Mouse (Mus musculus) forebrain, embryonic 14.5 days (tissue): Measurements from ENCODE around the gene Axdnd1. TPM values are rescaled to one million over a fixed set of nuclear protein-coding genes. Genes with fewer than 3 reads are reported as not detected.

Experiments used
- ATAC-seq: fragments of 200-750 bp; cut with Nextera tagmentation; 2 replicates; pipeline ENCODE4 v1.8.0; 2017; ENCODE audit warnings: mild to moderate bottlenecking, moderate library complexity
- DNase-seq: peaks from one replicate; pipeline ENCODE4 v3.0.0-alpha.2; 2015; ENCODE audit warnings: low spot score
- H3K27ac ChIP-seq: fragments of 300-500 bp; sonication (generic); 2 replicates; pipeline ENCODE4 v1.5.1; 2014; ENCODE audit warnings: low read depth, mild to moderate bottlenecking, control low read depth, low read length, moderate library complexity
- H3K27me3 ChIP-seq: fragments of 300-500 bp; sonication (generic); replicated peaks from 2 replicates; pipeline ENCODE4 v1.6.1; 2014; ENCODE audit warnings: low read length, control low read depth, mixed read lengths; ENCODE audit not compliant: control insufficient read depth, insufficient read depth
- H3K36me3 ChIP-seq: fragments of 300-500 bp; sonication (generic); 2 replicates; pipeline ENCODE4 v1.6.1; 2014; ENCODE audit warnings: low read length, control low read depth; ENCODE audit not compliant: control insufficient read depth, insufficient read depth
- H3K4me1 ChIP-seq: fragments of 300-500 bp; sonication (generic); 2 replicates; pipeline ENCODE4 v1.6.1; 2014; ENCODE audit warnings: antibody characterized with exemption, low read length, control low read depth; ENCODE audit not compliant: control insufficient read depth, insufficient read depth
- H3K4me2 ChIP-seq: fragments of 300-500 bp; sonication (generic); 2 replicates; pipeline ENCODE4 v1.6.1; 2014; ENCODE audit warnings: mild to moderate bottlenecking, control low read depth, low read length
- H3K4me3 ChIP-seq: fragments of 300-500 bp; sonication (generic); 2 replicates; pipeline ENCODE4 v1.5.1; 2014; ENCODE audit warnings: low read depth, low read length, control low read depth
- H3K9ac ChIP-seq: fragments of 300-500 bp; sonication (generic); 2 replicates; pipeline ENCODE4 v1.6.1; 2014; ENCODE audit warnings: mild to moderate bottlenecking, low read length, control low read depth, moderate library complexity
- H3K9me3 ChIP-seq: fragments of 300-500 bp; sonication (generic); replicated peaks from 2 replicates; pipeline ENCODE4 v1.6.1; 2016; ENCODE audit warnings: low read length, control low read depth, mixed read lengths; ENCODE audit not compliant: control insufficient read depth
- WGBS: fragments of 180-500 bp; shearing (Covaris S2); extraction: QIAGEN DNeasy Blood & Tissue Kit; methylation state at CpG from one replicate; pipeline ENCODE4 v1.1.7; 2014; 5-methylcytosine and 5-hydroxymethylcytosine counted together
- polyA plus RNA-seq: library from polyadenylated mRNA; unstranded; fragments of >200 nt; fragmentation: Nextera tagmentation; extraction: Ambion mirVana; gene quantifications from 2 replicates; pipeline ENCODE4 v1.2.1, GENCODE M21; 2014

The Axdnd1 gene
- polyA plus RNA-seq, 1 experiment from 2014 or later = 0.13 TPM

DNA sequence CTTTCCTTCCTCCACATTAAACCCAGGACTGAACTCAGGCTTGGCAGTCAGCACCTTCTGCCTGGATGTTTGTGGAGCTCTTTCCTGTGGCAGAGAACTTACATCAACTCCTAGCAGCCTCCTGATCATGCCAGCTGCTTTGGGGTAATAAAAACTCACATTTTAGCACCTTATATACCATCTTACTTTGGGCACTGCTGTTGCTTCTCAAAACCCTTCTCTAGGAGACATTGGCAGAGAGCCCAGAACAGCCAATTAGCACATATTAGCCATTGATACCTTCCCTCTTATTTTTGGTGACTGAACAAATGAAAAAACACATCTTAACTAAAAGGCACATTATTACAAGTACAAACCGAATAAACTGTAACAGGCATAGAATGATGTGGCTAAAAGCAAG is 24.1 kb upstream of the Axdnd1 start:
- ATAC-seq (peak; percentile 63; the same call in 1 of the 2 replicates), DNase-seq (peak; percentile 79)
- H3K4me1 ChIP-seq = peaks cover 2% of the 10 kb centered on the region; the same call in 1 of the 2 replicates
- H3K27ac ChIP-seq = no peak overlapping the region
- no peaks in the 10 kb centered on the region for H3K27me3 ChIP-seq
- H3K4me2 ChIP-seq = no peak overlapping the region
- 10% methylated on average over 1 of the region's 1 CpGs for WGBS
- 0 out of 2 replicates have a peak, but pooled peaks cover 4% of the 10 kb centered on the region for H3K36me3 ChIP-seq
- no peaks in the 10 kb centered on the region for H3K9me3 ChIP-seq
- H3K9ac ChIP-seq = no peak overlapping the region
- no peak overlapping the region for H3K4me3 ChIP-seq

DNA sequence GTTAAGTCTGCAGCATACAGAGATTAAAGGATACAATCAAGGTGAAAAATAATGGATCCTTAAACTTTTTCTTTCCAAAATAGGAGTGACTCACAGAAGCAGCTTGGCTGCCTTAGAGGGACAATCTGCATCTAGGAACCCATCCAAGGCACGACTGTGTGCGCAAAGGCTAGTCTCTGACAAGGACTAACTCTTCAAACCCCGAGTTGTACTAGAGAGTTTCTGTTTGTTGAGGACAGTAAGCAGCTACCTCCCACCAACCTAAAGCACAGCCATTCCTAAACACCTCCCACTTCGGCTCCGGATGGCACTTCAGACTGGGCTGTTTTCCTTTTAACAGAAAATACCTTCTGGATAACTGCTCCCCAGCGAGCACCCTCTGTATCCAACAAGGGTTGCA is 21.8 kb upstream of the Axdnd1 start:
- Histone ChIP-seq H3K9ac (no peak overlapping the region), H3K27me3 (no peaks in the 10 kb centered on the region)
- 83% methylated on average over 6 of the region's 6 CpGs for WGBS

GRCm38 (mm10) chr1:156442266-156442665 is 21.3 kb upstream of the Axdnd1 start:
- DNase-seq (no peak), ATAC-seq (no peak)
- 91% methylated on average over 12 of the region's 12 CpGs for WGBS
- Histone ChIP-seq H3K4me2 (no peak overlapping the region), H3K9ac (no peak overlapping the region), H3K9me3 (no peaks in the 10 kb centered on the region), H3K4me3 (no peak overlapping the region), H3K4me1 (peaks cover 2% of the 10 kb centered on the region; the same call in 1 of the 2 replicates), H3K36me3 (peaks cover 18% of the 10 kb centered on the region; the same call in 1 of the 2 replicates), H3K27me3 (no peaks in the 10 kb centered on the region), H3K27ac (no peak overlapping the region)

More for the DNA sequence above, 21.8 kb upstream of the Axdnd1 start:
- Histone ChIP-seq H3K4me1 (peaks cover 2% of the 10 kb centered on the region; the same call in 1 of the 2 replicates), H3K36me3 (peaks cover 17% of the 10 kb centered on the region; the same call in 1 of the 2 replicates), H3K27ac (no peak overlapping the region), H3K4me3 (no peak overlapping the region), H3K4me2 (no peak overlapping the region), H3K9me3 (no peaks in the 10 kb centered on the region)
- DNase-seq (no peak), ATAC-seq (no peak)

DNA sequence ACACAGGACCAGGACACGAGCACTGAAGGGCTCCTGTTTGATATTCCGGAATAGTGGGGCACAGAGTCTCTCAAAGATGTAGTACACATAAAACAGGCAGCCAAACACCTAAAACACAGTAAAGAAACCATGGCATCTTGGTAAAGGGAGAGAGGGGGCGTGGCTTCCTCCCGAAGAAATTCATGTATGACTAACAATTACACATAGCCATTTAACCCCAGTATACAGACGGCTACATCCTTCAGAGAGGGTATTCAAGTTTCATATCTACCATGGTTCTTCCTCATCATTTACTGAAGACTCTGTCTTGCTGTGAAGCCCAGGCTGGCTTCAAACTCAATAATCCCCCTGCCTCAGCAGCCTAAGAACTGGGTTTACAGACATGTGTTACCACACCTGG is 16.8 kb upstream of the Axdnd1 start:
- no peak for ATAC-seq

GRCm38 (mm10) chr1:156437016-156437708 is 16.2 kb upstream of the Axdnd1 start:
- Histone ChIP-seq H3K9ac (no peak overlapping the region), H3K9me3 (no peaks in the 10 kb centered on the region), H3K4me2 (no peak overlapping the region), H3K27me3 (no peaks in the 10 kb centered on the region), H3K4me1 (no peaks in the 10 kb centered on the region), H3K4me3 (no peak overlapping the region), H3K27ac (no peak overlapping the region), H3K36me3 (peaks cover 35% of the 10 kb centered on the region; the same call in 1 of the 2 replicates)
- ATAC-seq = no peak
- no peak for DNase-seq
- WGBS = 96% methylated on average over 8 of the region's 8 CpGs

More for the DNA sequence above, 16.8 kb upstream of the Axdnd1 start:
- Histone ChIP-seq H3K27ac (no peak overlapping the region), H3K9me3 (no peaks in the 10 kb centered on the region), H3K4me3 (no peak overlapping the region), H3K27me3 (no peaks in the 10 kb centered on the region), H3K4me2 (no peak overlapping the region), H3K4me1 (no peaks in the 10 kb centered on the region), H3K36me3 (peaks cover 29% of the 10 kb centered on the region; the same call in 1 of the 2 replicates), H3K9ac (no peak overlapping the region)
- no peak for DNase-seq
- 94% methylated on average over 5 of the region's 5 CpGs for WGBS

GRCm38 (mm10) chr1:156433497-156433896 is 12.5 kb upstream of the Axdnd1 start:
- no peak for DNase-seq
- Histone ChIP-seq H3K36me3 (peaks cover 36% of the 10 kb centered on the region), H3K9ac (no peak overlapping the region), H3K27me3 (no peaks in the 10 kb centered on the region), H3K4me2 (no peak overlapping the region), H3K27ac (no peak overlapping the region), H3K9me3 (no peaks in the 10 kb centered on the region), H3K4me3 (no peak overlapping the region), H3K4me1 (no peaks in the 10 kb centered on the region)
- WGBS = 92% methylated on average over 3 of the region's 3 CpGs
- ATAC-seq = no peak

GRCm38 (mm10) chr1:156432498-156432897 is 11.5 kb upstream of the Axdnd1 start:
- no peaks in the 10 kb centered on the region for H3K27me3 ChIP-seq
- no peak overlapping the region for H3K4me3 ChIP-seq
- H3K9ac ChIP-seq = no peak overlapping the region
- no peak overlapping the region for H3K4me2 ChIP-seq
- H3K36me3 ChIP-seq = peaks cover 33% of the 10 kb centered on the region
- no peak overlapping the region for H3K27ac ChIP-seq
- H3K4me1 ChIP-seq = no peaks in the 10 kb centered on the region
- ATAC-seq (no peak), DNase-seq (no peak)
- 84% methylated on average over 10 of the region's 10 CpGs for WGBS
- H3K9me3 ChIP-seq = no peaks in the 10 kb centered on the region

DNA sequence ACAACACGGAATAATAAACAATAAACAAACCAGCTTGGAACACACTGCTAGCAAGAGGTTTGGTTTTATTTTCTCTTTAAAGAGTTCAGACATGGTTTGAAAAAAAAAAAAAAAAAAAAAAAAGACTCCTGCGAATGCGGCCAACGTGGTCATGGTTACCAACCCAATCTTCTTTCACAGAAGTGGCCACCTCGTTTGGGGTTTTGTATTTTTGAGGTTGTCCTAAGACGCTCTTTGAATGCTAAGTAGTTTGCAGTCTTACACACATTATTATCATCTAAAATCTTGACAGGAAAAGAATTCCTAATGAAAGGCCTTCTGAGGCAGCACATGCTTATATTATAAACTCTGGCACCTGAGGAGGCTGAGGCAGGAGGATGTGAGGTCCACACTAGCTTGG is 7.5 kb upstream of the Axdnd1 start:
- no peak for ATAC-seq
- Histone ChIP-seq H3K27ac (no peak overlapping the region), H3K4me3 (no peak overlapping the region), H3K36me3 (peaks cover 22% of the 10 kb centered on the region), H3K9ac (no peak overlapping the region), H3K9me3 (no peaks in the 10 kb centered on the region), H3K4me1 (no peaks in the 10 kb centered on the region), H3K4me2 (no peak overlapping the region), H3K27me3 (no peaks in the 10 kb centered on the region)
- 64% methylated on average over 6 of the region's 6 CpGs for WGBS
- no peak for DNase-seq

GRCm38 (mm10) chr1:156425746-156426145 is 4.8 kb upstream of the Axdnd1 start:
- Histone ChIP-seq H3K4me1 (no peaks in the 10 kb centered on the region; the same call in 1 of the 2 replicates), H3K36me3 (peaks cover 9% of the 10 kb centered on the region; the same call in 1 of the 2 replicates), H3K9me3 (no peaks in the 10 kb centered on the region), H3K27ac (no peak overlapping the region), H3K4me3 (no peak overlapping the region), H3K4me2 (no peak overlapping the region), H3K9ac (no peak overlapping the region), H3K27me3 (no peaks in the 10 kb centered on the region)
- no peak for ATAC-seq
- no peak for DNase-seq
- 93% methylated on average over 4 of the region's 4 CpGs for WGBS
